Mouse (Mus musculus): ENCODE data around the gene Nipal4.
A peak's percentile ranks its signal among the peaks of the same experiment; 100 is the strongest.
"Not testable (repeated sequence)": the region's sequence is repeated elsewhere in the genome, so short reads cannot be mapped to it uniquely, and the experiment has no call there.

Gene Nipal4

DNA sequence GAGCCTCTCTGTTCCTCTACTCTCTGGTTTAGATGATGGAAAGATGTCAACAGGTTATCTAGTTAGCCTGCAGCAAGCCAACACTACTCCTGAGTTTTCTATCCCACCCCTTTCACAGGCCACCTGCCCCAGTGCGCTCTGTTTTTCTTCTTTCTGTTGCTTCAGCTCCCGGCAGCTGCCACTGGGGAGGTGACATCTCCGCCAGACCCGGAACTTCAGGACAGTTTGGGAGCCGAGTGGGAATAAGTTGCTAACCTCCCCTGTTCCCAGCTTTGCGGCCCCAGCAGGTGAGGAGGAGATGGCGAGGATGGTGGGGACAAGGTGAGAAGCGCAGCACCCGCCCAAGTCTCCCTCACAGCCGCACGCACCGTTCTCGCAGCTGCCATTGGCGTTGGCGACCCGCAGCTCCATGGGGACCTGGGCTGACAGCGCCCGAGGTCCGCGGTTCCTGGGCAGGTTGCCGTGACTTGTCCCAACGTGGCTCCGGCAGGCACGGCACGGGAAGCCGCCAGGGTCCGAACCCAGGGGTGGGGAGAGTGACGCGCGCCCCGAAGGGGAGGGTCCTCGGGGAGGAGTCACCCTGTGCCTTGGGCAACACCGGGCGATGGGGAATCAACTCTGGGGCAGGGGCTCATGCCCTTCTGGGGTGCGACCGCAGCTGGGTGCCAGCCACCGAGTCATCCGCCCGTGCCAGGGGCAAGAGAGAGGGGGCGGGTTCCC is at the start of gene Nipal4:
Gene Nipal4, minus strand, starts transcription at position 643 of the 720 bp plus-strand sequence.
- DNase-seq (ENCODE audit: low spot score): no peak

DNA sequence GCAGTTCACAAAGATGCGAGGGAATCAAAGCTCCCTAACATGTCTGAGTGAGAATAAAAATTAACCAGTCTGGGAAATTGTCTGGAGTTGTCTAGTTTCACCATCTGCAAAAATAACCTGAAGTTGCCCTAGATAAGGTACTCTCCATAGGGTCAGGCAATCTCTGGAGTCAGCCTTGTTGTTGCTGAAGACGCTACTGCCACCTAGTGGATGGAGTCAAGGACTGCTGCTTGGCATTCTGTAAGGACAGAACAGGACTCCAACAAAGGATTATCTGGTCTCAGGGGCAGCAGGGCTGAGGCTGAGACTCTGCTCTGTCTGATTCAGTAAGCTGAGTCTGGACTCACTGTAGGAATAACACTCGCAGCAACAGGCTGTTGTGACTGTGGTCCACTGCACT is 49.0 kb upstream of the Nipal4 start:
- DNase-seq (ENCODE audit: low spot score): peak; percentile 17

DNA sequence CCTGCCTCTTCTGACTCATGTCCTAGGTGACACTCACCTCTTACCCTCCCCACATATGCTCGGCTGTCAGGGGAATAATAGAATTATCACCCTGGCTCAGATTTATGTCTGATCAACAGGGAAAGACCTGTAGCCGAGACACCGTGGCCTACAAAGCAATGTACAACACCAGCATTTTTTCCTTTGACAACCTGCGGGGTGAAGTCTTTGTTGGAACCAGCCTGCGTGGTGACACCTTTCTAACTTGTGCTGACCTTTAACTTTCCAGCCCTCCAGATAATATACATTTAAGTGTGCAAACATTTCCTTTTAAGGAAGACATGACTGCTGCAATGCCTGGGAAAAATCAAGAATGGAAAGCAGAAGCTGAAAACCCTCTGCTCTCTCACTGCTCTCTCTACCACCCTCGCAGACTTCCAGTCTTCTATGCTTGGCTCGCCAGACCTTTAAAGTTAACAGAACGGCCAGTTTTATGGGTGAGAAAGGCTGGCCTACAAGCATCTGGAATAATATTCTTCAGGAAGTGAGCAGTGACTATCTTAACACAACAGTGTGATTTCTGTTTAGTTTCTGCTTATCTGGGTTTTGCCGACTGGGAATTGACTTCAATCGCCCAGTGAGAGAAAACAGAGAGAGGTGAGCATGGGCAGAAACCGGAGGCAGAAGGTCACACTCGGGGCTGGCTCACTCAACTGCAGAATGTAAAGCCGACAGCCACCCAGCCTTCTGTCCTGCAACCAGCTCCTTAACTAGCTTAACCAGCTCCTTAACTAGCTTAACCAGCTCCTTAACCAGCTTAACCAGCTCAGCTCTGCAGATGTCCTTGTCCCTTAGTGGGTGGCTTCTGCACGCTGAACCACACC is 48.3 kb upstream of the Nipal4 start:
- no peak for DNase-seq (ENCODE audit: low spot score)

DNA sequence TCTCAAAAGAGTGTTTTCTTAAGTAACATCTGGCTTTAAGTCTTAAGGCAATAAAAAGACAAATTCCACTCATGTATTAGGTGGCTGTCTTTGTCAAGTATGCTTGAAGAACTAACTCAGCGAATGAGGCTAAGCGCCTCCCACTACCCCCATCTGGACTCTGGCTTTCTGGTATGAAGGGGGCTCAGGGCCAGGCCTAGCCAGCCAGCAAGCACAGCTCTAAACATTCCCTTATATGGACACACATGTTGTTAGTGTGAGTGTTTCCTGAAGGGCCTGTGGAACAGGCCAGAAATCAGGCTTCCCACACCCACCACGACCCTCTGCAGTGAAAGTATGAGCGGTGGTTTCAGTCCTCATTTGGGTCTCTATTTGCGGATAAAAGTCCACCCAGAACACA is 47.5 kb upstream of the Nipal4 start:
- DNase-seq (ENCODE audit: low spot score): peak; percentile 32

DNA sequence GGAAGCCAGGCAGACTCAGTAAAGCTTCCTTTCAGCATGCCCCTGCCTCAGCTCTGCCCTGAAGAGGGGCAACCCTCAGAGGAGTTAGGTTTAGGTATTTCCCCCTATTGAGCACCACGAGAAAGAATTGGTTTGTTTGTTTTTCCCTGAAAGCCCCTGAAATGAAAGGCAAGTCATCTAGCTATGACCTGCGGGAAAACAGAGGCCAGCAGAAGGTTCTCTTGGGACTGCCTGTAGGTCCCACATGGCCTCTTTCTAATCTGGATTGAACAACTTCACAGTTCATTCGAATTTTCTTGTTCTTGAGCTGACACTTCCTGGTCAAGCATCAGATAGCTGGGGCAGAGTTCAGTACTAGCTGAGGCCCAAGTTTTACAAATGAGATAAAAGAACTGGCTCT is 45.5 kb upstream of the Nipal4 start:
- no peak for DNase-seq (ENCODE audit: low spot score)

DNA sequence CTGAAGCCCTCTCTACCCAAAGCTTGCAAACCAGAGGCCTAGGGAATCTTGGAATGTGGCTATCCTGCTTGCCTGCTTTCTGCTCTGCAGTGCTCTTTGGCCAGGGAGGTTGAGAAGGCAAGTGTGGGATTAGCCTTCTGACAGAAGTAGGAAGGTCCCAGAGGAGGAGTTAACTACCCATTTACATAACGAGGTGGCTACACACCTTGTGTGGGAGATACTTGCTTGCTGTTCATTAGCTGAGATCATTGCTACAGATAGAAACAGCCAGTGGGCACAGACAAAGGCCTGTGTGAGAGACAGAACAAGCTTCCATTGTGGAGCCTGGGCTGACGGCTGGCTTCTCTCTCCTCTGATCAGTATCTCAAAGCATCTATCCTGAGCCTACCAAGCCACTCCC is 43.6 kb upstream of the Nipal4 start:
- DNase-seq (ENCODE audit: low spot score): no peak

DNA sequence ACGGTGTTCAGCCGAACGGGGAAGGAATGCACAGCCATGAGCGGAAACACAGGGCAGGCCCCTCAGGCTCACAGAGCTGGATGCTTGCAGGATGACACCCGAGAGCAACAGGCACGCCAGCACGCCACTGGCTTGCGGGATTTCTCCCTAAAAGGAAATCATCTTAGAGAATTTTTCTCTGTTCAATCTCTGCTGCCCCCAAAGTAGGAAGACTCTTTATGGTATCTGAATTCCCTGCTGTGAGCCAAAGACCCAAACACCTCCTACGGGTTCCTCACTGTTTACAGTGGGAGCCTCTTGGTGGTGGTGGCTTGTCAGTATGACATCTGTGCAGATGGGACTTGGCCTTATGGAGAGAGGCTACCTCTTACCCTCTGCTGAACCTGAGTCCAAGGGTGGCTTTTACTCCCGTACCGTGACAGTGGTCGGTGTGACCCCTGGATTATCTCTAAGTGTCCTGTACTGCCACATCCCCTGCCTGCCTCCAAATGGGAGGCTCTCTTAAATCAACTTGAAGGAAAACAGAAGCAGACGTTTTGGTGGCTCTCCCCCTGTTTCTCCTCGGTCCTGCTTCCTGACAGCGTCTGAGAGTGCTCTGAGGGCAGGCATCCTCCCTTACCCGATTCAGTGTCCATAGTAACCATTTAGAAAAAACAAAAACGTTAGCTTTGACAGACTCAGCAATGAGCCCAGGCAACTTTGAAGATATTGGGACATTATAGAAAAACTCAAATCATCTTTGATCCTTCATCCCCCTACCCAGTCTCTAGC is 39.5 kb upstream of the Nipal4 start:
- no peak for DNase-seq (ENCODE audit: low spot score)

DNA sequence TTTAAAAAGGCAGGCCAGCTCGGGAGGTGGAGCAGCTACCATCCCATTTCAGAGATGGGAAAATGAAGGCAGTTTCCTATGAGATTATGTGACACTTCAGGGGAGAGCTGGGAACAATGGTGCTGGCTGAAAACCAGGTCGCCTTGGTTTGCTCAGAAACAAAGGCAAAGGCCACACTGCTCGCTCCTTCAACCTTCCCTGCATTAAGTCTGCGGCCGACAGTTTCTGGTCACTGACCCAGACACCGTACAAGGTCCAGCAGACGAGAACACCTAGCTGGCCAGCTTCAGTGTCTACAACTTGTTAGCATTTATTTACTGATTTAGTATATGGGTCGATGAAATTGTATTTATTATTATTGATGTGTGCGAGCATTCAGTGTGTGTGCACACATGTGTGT is 38.5 kb upstream of the Nipal4 start:
- no peak for DNase-seq (ENCODE audit: low spot score)

DNA sequence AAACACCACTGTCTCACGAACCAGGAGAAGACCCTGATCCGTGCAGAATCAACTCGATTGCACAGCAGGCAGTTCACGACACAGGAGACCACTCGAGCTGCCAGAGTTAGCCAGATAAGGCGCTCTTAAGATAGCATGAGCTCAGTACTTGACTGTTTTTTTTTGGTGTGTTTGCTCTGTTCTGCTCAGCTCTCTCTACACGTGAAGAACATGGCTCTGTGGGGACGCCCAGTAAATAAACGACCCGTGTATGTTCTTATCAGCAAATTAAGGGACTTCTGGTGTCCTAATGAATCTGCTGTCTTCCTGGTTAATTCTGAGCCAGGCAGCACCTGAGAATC is 36.2 kb upstream of the Nipal4 start:
- DNase-seq (ENCODE audit: low spot score): no peak

DNA sequence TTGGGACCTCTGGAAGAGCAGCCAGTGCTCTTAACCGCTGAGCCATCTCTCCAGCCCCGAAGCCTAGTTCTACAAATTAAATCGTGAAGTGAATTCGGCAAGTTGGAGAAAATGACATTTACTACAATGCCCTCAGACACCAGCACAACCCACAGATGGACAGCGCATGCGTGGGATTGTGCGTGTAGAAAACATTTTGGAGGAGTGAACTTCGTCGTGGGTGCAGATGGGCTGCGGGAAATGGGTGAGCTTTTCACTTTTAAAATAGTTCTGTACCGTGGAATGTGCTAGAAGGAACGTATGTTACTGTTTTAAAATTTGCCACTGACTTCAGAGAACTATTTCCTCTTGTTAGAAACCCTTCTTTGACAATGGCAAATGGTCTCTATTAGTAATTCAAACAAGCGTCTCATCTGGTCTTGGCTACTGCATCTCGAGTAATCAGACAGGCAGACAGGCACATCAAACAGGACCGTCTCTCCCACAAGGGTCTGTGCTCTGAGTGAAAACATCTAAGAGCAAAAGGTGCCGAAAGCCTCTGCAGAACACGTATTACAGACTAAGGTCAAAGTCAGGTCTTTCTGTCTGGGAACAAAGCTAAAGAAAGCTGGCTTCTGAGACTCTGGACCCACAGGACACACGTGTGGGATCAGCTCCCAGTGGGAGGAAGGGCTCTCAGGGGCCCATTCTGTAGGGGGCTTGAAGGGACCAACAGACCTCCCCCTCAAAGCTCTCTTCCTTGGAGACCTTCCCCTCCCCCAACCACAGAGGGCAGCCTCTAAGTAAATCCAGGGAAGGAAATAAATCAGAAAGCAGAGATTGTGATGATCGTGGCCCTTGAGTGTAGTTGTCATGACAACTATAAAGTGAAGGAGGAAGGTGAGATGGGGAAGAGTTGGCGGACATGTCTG is 35.6 kb upstream of the Nipal4 start:
- no peak for DNase-seq (ENCODE audit: low spot score)

DNA sequence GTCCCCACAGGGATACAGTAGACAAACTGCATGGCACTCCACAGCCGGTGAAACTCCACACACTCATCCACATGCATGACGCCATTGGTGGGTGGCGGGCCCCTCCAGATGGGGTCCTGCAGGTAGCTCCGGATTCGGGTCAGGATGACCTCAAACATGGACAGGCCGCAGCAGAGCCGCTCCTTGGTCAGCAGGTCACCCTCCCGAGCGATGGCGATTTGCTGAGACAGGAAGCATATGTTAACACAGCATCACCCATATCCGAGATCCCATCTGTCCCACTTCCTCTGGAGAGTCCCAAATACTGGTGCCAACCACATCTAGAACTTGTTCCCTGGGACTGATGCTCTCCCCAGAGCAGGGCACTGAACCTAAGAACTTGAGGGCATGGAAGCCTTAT is 34.4 kb upstream of the Nipal4 start:
- DNase-seq (ENCODE audit: low spot score): no peak

DNA sequence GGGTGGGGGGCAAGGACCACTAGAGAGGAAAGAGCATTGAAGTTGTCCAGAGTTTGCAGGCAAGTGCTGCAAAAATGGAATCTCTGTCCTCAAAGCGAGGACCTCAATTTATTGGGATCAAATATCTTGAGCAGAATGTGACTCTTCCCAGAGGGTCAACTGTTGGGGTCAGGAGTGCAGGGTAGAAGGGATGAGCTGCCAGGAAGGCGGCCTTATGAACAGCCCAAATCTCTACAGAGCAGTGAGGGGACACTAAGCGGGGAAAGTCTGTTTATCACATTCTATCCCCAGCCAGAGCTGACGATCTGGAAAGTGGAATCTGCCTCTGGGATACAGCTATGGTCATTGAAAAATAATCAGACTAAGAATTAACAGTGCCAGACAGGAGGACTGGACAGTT is 27.9 kb upstream of the Nipal4 start:
- no peak for DNase-seq (ENCODE audit: low spot score)

DNA sequence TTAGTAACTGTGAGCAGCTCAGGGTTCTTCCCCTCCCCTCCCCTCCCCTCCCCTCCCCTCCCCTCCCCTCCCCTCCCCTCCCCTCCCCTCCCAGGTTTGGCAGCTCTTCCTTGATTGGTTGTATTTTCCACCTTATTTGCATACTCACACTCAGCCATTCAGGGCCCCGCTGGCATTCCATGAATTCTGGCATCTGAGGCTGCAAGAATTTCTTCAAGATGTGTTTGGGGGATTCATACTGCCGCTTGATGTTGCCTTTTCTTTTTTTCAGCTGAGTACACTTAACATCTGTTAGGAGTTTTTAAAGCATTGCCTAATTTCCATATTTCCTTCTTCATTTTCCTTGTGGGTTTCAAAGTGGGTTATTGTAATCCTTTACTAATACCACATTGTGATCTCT is 22.0 kb upstream of the Nipal4 start:
- no peak for DNase-seq (ENCODE audit: low spot score)

DNA sequence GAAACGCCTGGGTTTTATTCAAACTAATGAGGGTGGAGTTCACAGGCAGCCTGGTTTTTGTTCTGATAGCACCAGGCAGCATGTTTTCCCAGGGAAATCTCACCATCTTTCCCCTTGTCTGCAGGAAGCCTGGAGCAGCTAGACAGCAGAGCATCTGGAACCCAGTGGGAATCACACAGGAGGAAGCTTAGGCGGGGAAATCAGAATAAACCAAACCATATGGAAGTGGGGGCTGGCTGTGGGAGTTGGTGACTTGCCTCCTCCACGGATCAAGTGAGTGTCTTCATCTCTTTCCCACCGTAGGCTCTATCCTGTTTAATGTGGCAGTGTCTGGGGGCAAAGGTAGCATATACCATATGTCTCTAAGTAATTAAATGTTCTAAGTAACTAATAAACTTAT is 19.2 kb upstream of the Nipal4 start:
- no peak for DNase-seq (ENCODE audit: low spot score)

DNA sequence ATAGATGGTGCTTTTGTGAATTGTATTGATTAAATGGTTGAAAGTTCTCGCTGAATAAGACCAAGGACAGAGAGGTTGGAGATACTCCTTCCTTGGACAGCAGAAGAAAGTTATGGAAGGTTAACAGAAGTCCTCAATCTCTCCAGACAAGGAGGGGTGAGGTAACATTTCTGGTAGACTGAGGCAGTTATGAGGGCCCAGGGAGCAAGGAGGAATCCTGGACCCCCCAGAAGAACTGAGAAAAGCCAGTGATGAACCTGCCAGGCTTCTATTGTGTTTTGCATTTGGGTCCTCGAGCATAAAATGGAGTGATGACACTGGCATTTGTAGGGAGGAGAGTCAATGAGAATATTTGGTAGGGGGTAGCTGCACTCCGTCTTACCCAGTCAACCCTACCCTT is 18.6 kb upstream of the Nipal4 start:
- no peak for DNase-seq (ENCODE audit: low spot score)

DNA sequence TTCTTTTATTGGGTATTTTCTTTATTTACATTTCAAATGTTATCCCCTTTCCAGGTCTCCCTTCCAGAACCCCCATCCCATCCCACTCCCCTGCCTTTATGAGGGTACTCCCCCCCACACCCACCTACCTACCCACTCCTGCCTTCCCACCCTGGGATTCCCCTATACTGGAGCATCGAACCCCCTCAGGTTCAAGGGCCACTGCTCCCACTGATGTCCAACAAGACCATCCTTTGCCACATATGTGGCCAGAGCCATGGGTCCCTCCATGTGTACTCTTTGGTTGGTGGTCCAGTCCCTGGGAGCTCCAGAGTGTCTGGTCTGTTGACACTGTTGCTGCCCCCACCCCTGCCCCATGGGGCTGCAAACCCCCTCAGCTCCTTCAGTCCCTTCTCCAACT is 15.7 kb upstream of the Nipal4 start:
- not testable (repeated sequence) for DNase-seq (ENCODE audit: low spot score)

DNA sequence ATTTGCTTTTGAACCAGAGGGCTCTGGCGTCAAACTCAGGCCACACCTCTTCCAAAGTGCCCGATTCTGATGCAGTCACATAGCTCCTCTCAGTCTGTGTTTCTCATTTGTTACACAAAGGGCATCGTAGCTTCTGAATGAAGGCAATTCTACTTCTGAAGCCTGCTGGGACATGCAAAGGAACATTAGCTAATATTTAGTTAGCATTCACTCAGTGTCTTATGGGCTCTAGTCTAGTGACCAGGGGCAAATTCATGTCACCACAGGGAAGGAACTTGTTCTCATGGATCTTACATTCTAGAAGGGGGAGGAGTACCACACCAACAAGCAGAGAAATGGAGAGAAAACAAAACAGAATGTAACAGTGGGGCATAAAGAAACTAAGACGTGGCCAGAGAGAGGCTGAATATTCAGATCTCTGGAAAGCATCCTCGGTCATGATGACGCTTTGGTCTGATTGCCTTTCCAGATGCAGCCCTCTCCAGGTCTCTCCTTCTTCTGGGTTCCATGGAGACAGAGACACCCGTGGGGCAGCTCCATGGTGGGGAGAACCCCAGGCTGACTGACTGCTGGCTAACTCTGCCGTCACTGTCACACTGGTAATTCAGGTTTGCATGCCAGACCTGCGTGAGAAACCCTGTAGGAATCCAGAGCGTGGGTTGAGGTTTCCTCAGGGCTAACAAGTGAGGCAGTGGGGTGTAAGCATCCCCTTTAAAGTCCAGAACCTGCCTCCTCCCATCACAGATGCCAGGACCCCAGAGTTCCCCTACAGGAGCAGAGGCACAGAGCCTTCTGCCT is 11.1 kb upstream of the Nipal4 start:
- no peak for DNase-seq (ENCODE audit: low spot score)

DNA sequence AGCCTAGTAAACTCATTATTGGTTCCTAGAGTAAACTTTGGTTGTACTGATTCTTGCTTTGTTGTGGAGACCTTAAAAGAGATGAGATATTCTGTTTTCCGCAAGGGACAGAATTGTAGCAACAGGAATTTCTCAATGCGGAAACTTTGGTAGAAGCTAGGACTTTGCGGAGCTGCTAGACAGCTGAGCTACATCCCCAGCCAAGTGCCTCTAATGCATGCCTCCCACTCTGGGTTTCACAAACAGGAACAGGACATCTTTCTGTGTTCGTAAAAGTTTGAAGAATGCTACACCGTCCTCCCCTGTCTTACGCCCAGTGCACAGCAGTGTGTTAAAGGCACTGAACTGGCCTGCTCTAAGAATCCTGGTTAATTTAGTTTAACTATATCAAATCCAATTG is 9.8 kb upstream of the Nipal4 start:
- no peak for DNase-seq (ENCODE audit: low spot score)

DNA sequence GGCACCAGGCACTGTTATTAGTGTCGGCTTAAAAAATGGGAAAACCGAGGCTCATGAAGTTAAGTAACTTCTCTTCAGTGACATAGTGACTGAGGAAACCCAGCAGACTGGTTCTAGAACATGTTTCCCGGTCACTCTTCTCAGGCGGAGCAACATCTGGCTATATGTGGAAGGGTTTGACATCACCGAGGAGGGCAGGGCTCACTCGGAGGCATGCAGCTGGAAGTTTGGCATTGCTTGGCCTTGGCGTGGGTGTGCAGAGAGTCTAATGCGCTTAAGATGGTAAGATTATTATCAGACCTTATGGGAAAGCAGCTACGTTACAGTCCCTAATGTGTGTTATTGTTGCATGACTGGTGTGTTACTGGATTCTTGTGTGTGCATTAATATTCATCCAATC is 5.8 kb upstream of the Nipal4 start:
- no peak for DNase-seq (ENCODE audit: low spot score)

DNA sequence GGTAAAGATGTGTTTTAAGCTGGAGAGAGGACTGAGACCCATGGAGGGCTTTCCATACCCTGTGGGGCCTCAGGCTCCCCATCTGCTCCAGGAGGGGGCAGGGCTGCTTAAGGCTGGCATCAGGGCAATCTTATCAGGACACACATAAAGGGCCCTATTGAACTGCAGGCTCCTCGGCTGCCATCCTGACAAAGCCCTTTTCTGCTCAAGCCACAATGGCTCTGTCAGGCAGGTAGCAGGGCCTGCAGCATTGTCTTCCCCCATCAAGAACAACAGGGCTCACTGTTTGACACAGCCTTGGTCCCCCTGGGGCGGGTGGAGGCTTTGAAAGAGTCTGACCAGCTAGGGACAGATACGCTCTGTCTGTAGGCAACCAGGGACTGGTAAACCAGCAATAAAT is 3.6 kb upstream of the Nipal4 start:
- no peak for DNase-seq (ENCODE audit: low spot score)

DNA sequence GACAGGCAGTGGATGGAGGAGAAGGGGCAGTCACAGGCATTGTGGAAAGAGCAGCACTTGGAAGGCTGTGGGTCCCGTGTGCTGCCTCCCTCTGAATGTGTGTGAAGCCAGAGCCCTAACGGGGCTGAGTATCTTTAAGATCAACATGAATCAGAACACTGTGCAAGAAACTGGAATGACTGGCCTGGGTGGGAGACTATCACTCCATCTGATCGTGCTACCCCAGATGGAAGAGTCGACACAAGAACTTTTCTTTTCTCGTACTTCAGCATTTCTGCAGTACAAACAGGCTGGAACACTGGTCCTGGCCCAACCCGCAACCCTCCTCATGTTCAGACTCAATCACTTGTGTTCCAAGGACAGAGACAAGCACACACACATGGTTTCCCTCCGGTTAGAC is 2.2 kb upstream of the Nipal4 start:
- DNase-seq (ENCODE audit: low spot score): no peak
